Mouse (Mus musculus): Measurements from ENCODE around the gene Myh11.

DNA sequence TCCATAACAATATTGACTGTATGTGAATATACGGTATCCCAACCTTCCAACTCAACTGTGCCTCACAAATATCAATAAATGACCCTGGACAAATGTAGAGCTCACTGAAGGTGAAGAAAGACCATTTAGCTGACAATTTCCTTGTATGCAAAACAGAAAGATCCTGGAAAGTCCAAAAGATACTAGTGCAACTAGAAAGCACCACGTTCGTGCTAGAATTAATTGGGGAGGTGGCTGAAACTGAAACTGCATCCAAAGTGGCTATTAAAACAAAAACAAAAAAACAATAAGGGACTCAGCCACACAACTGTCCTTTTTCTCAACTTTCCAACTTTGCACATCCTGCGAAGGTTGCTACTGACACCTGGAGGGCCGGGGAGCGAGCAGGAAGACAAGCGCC lies 132.6 kb downstream of the Myh11 start:
- TF ChIP-seq EP300 (IDR thresholded peaks at IDR 0.05; ENCODE audit: insufficient read depth, low read depth, low read length) (no peak), CTCF (IDR thresholded peaks at IDR 0.05) (no peak), POLR2A (IDR thresholded peaks at IDR 0.05; ENCODE audit: insufficient read depth, low read depth, low read length) (no peak)
